Mouse (Mus musculus): ENCODE measurements at regions not wholly inside any gene's neighbourhood (a gene's known extent, or its start where the extent isn't known, plus 50 kb on each side); places are given as distances from the start of the nearest gene placed in this dataset.

- intact Hi-C loops (cut with DNase I): no loop called here
- DNase-seq (ENCODE audit: low spot score in 2 of 2): no peak
Observed at GRCm38 (mm10) chr11:42941561-42941960, 94.0 kb upstream of the Gm9972 start.

GRCm38 (mm10) chr11:42942284-42942683 is 93.3 kb upstream of the Gm9972 start:
- no peak for DNase-seq (ENCODE audit: low spot score in 2 of 2)
- intact Hi-C loops (cut with DNase I): no loop called here

GRCm38 (mm10) chr11:42944573-42944972 is 91.0 kb upstream of the Gm9972 start:
- intact Hi-C loops (cut with DNase I): no loop called here

GRCm38 (mm10) chr11:42949823-42950222 is 85.7 kb upstream of the Gm9972 start:
- intact Hi-C loops (cut with DNase I): no loop called here
- DNase-seq (ENCODE audit: low spot score in 2 of 2): no peak

More at GRCm38 (mm10) chr11:42944573-42944972, 91.0 kb upstream of the Gm9972 start:
- no peak for DNase-seq (ENCODE audit: low spot score in 2 of 2)

- intact Hi-C loops (cut with DNase I): no loop called here
- no peak for DNase-seq (ENCODE audit: low spot score in 2 of 2)
Observed at GRCm38 (mm10) chr11:42954169-42954568, 81.4 kb upstream of the Gm9972 start.

GRCm38 (mm10) chr11:42965732-42966131 is 69.8 kb upstream of the Gm9972 start:
- intact Hi-C loops (cut with DNase I): no loop called here
- DNase-seq (ENCODE audit: low spot score in 2 of 2): no peak

GRCm38 (mm10) chr11:42978245-42978644 is 57.3 kb upstream of the Gm9972 start:
- intact Hi-C loops (cut with DNase I): no loop called here
- no peak for DNase-seq (ENCODE audit: low spot score in 2 of 2)
